Mouse (Mus musculus): Measurements from ENCODE around the gene Cdh13.

DNA sequence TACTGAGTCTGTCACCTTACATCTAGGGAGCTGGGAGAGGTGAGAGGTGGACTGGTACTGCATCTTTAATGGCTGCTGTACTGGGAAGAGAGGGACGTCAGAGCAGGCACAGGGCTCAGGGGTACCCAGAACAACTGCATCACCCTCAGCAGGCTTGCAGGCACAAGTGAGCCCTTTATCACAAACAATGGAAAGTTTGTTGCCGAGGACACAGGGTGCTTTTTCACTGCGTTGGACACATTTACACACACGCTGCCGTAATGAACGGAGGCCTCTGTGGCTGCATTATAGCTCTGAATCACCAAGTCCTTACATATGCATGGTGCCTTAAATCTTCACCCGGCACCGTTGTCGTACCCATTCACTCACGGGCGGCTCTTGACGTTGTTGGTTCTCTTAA is 470.2 kb downstream of the Cdh13 start:
- TF ChIP-seq CTCF (IDR thresholded peaks at IDR 0.05; ENCODE audit: insufficient read depth, low read length) (no peak), POLR2A (IDR thresholded peaks at IDR 0.05; ENCODE audit: borderline replicate concordance, extremely low read depth, low read depth, low read length) (no peak)
